Mouse (Mus musculus): ENCODE results near the gene Rab37. TPM values are rescaled to one million over a fixed set of nuclear protein-coding genes. Genes with fewer than 3 reads are reported as not detected.

Gene Rab37
- total and polyA plus RNA-seq, 3 experiments: 0.31 to 1.3 (median 0.32) TPM

GRCm38 (mm10) chr11:115150741-115151254 lies 59.6 kb downstream of the Rab37 start:
- Histone ChIP-seq H3K4me3 (no peak overlapping the region), H3K36me3 (ENCODE audit: control insufficient read depth, insufficient read depth, low read length) (no peaks in the 10 kb centered on the region), H3K27ac (no peak overlapping the region), H3K27me3 (ENCODE audit: control insufficient read depth, insufficient read depth, low read length) (0 out of 2 replicates have a peak, but pooled peaks cover 3% of the 10 kb centered on the region), H3K4me1 (ENCODE audit: control insufficient read depth, insufficient read depth, low read length) (no peaks in the 10 kb centered on the region; the same call in 1 of the 2 replicates), H3K9ac (ENCODE audit: low read depth, low read length) (no peak overlapping the region), H3K79me2 (replicated peaks; ENCODE audit: control insufficient read depth, insufficient read depth, low read length) (no peaks in the 10 kb centered on the region)
- TF ChIP-seq EP300 (IDR thresholded peaks at IDR 0.05; ENCODE audit: insufficient read depth, low read depth, low read length) (no peak), CTCF (IDR thresholded peaks at IDR 0.05) (no peak), POLR2A (IDR thresholded peaks at IDR 0.05; ENCODE audit: insufficient read depth, low read depth, low read length) (no peak)
- no peak for DNase-seq
- intact Hi-C loops (cut with DNase I): no loop called here
- 71% methylated on average over 6 of the region's 6 CpGs for WGBS

GRCm38 (mm10) chr11:115151755-115152429 lies 60.7 kb downstream of the Rab37 start:
- no peak overlapping the region for H3K4me3 ChIP-seq
- intact Hi-C loops (cut with DNase I): no loop called here
- H3K4me1 ChIP-seq (ENCODE audit: control insufficient read depth, insufficient read depth, low read length): no peaks in the 10 kb centered on the region; the same call in 1 of the 2 replicates
- peak in 1 of 2 experiments; percentile 54 for DNase-seq
- 9% methylated on average over 15 of the region's 15 CpGs for WGBS
- 0 out of 2 replicates have a peak, but pooled peaks cover 3% of the 10 kb centered on the region for H3K27me3 ChIP-seq (ENCODE audit: control insufficient read depth, insufficient read depth, low read length)
- H3K36me3 ChIP-seq (ENCODE audit: control insufficient read depth, insufficient read depth, low read length): no peaks in the 10 kb centered on the region
- no peak overlapping the region for H3K9ac ChIP-seq (ENCODE audit: low read depth, low read length)
- H3K79me2 ChIP-seq (replicated peaks; ENCODE audit: control insufficient read depth, insufficient read depth, low read length): no peaks in the 10 kb centered on the region
- no peak overlapping the region for H3K27ac ChIP-seq
- TF ChIP-seq POLR2A (IDR thresholded peaks at IDR 0.05; ENCODE audit: insufficient read depth, low read depth, low read length) (no peak), EP300 (IDR thresholded peaks at IDR 0.05; ENCODE audit: insufficient read depth, low read depth, low read length) (no peak), CTCF (IDR thresholded peaks at IDR 0.05) (no peak)

GRCm38 (mm10) chr11:115153088-115153487 lies 61.9 kb downstream of the Rab37 start:
- Histone ChIP-seq H3K27ac (no peak overlapping the region), H3K27me3 (ENCODE audit: control insufficient read depth, insufficient read depth, low read length) (0 out of 2 replicates have a peak, but pooled peaks cover 3% of the 10 kb centered on the region), H3K4me3 (no peak overlapping the region), H3K79me2 (replicated peaks; ENCODE audit: control insufficient read depth, insufficient read depth, low read length) (no peaks in the 10 kb centered on the region), H3K4me1 (ENCODE audit: control insufficient read depth, insufficient read depth, low read length) (no peaks in the 10 kb centered on the region; the same call in 1 of the 2 replicates), H3K36me3 (ENCODE audit: control insufficient read depth, insufficient read depth, low read length) (no peaks in the 10 kb centered on the region), H3K9ac (ENCODE audit: low read depth, low read length) (no peak overlapping the region)
- WGBS: 71% methylated on average over 9 of the region's 9 CpGs
- intact Hi-C loops (cut with DNase I): loop anchor here (1.0 kb wide), 1 partner anchor 70 kb away; no protein-coding TSS in a partner anchor
- DNase-seq: no peak
- TF ChIP-seq POLR2A (IDR thresholded peaks at IDR 0.05; ENCODE audit: insufficient read depth, low read depth, low read length): no peak
- no peak for TF ChIP-seq CTCF (IDR thresholded peaks at IDR 0.05)
- TF ChIP-seq EP300 (IDR thresholded peaks at IDR 0.05; ENCODE audit: insufficient read depth, low read depth, low read length): no peak

GRCm38 (mm10) chr11:115153699-115154292 lies 62.6 kb downstream of the Rab37 start:
- TF ChIP-seq EP300 (IDR thresholded peaks at IDR 0.05; ENCODE audit: insufficient read depth, low read depth, low read length): 0 out of 2 replicates have a peak, but pooled peaks have one; percentile 18
- TF ChIP-seq CTCF (IDR thresholded peaks at IDR 0.05): peak; percentile 89
- peak; percentile 39; the same call in 1 of the 2 replicates for TF ChIP-seq POLR2A (IDR thresholded peaks at IDR 0.05; ENCODE audit: insufficient read depth, low read depth, low read length)
- Histone ChIP-seq H3K79me2 (replicated peaks; ENCODE audit: control insufficient read depth, insufficient read depth, low read length) (no peaks in the 10 kb centered on the region), H3K27me3 (ENCODE audit: control insufficient read depth, insufficient read depth, low read length) (0 out of 2 replicates have a peak, but pooled peaks cover 3% of the 10 kb centered on the region), H3K36me3 (ENCODE audit: control insufficient read depth, insufficient read depth, low read length) (no peaks in the 10 kb centered on the region), H3K9ac (ENCODE audit: low read depth, low read length) (no peak overlapping the region), H3K27ac (no peak overlapping the region; the same call in 1 of the 2 replicates), H3K4me3 (peak overlapping the region; percentile 19; the same call in 1 of the 2 replicates), H3K4me1 (ENCODE audit: control insufficient read depth, insufficient read depth, low read length) (no peaks in the 10 kb centered on the region; the same call in 1 of the 2 replicates)
- intact Hi-C loops (cut with DNase I): loop anchor here (1.0 kb wide), 1 partner anchor 70 kb away; no protein-coding TSS in a partner anchor
- under 1% methylated on average over 35 of the region's 35 CpGs for WGBS
- peak; percentile 83 to 85 for DNase-seq

GRCm38 (mm10) chr11:115155053-115155634 lies 63.9 kb downstream of the Rab37 start:
- Histone ChIP-seq H3K4me3 (no peak overlapping the region), H3K27me3 (ENCODE audit: control insufficient read depth, insufficient read depth, low read length) (0 out of 2 replicates have a peak, but pooled peaks cover 3% of the 10 kb centered on the region), H3K36me3 (ENCODE audit: control insufficient read depth, insufficient read depth, low read length) (no peaks in the 10 kb centered on the region), H3K4me1 (ENCODE audit: control insufficient read depth, insufficient read depth, low read length) (no peaks in the 10 kb centered on the region; the same call in 1 of the 2 replicates), H3K27ac (no peak overlapping the region), H3K79me2 (replicated peaks; ENCODE audit: control insufficient read depth, insufficient read depth, low read length) (no peaks in the 10 kb centered on the region), H3K9ac (ENCODE audit: low read depth, low read length) (no peak overlapping the region)
- intact Hi-C loops (cut with DNase I): no loop called here
- TF ChIP-seq EP300 (IDR thresholded peaks at IDR 0.05; ENCODE audit: insufficient read depth, low read depth, low read length) (no peak), POLR2A (IDR thresholded peaks at IDR 0.05; ENCODE audit: insufficient read depth, low read depth, low read length) (no peak), CTCF (IDR thresholded peaks at IDR 0.05) (no peak)
- no peak for DNase-seq
- 21% methylated on average over 5 of the region's 5 CpGs for WGBS

All from heart, adult 2 months (tissue).